Mouse (Mus musculus) stomach, postnatal 0 days (tissue): ENCODE data around the gene Cyp1a2.

Source experiments
- CTCF ChIP-seq: IDR thresholded peaks from 2 replicates; pipeline ENCODE4 v1.5.1; 2016; ENCODE audit warnings: antibody characterized with exemption, low read depth, mild to moderate bottlenecking, moderate library complexity
- EP300 ChIP-seq: optimal IDR thresholded peaks from 2 replicates; pipeline ENCODE3; 2016; ENCODE audit warnings: antibody characterized with exemption

GRCm38 (mm10) chr9:57728312-57728711, 44.8 kb upstream of the Cyp1a2 start:
- TF ChIP-seq CTCF (peak; percentile 34), EP300 (no peak)
